Mouse (Mus musculus): ENCODE results near the gene Tubgcp3. TPM values are rescaled to one million over a fixed set of nuclear protein-coding genes. Genes with fewer than 3 reads are reported as not detected.
"Not testable (repeated sequence)": the region's sequence is repeated elsewhere in the genome, so short reads cannot be mapped to it uniquely, and the experiment has no call there.

Tubgcp3 gene
- polyA plus RNA-seq, 1 experiment from 2014 or later = 59.4 TPM

DNA sequence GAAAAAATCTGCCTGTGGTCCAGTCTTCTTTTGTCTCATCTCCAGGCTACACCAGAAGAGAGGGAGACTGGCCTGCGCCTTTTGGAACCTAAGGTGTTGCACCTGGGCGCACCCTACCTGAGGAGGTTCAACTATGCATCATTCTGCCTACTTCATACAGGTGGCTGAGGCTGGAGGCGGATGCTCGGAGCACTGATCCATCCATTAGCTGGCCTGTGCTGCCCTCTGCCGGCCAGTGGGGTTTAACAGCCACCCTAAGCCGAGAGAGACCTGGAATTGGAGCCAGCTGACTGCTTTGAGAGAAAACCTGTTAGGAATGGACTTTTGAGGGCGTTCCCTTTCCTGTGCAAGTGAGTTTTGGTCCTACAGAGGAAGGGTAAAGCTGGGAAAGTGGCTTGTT lies 5.5 kb upstream of the Tubgcp3 start:
- Histone ChIP-seq H3K9ac (ENCODE audit: low read length) (no peak overlapping the region), H3K4me2 (ENCODE audit: low read depth) (no peak overlapping the region), H3K4me1 (ENCODE audit: control insufficient read depth, insufficient read depth, low read length) (peaks cover 5% of the 10 kb centered on the region; the same call in 1 of the 2 replicates), H3K36me3 (ENCODE audit: control insufficient read depth, insufficient read depth, low read length) (no peaks in the 10 kb centered on the region), H3K9me3 (ENCODE audit: control insufficient read depth, low read length) (no peaks in the 10 kb centered on the region), H3K27ac (ENCODE audit: low read depth, low read length) (no peak overlapping the region), H3K27me3 (ENCODE audit: control insufficient read depth, insufficient read depth, low read length) (no peaks in the 10 kb centered on the region), H3K4me3 (ENCODE audit: low read depth, low read length) (no peak overlapping the region)
- DNase-seq (ENCODE audit: low spot score) (peak; percentile 85), ATAC-seq (ENCODE audit: insufficient read depth, low FRiP score, low TSS enrichment) (no peak)
- 7% methylated on average over 7 of the region's 7 CpGs for WGBS

DNA sequence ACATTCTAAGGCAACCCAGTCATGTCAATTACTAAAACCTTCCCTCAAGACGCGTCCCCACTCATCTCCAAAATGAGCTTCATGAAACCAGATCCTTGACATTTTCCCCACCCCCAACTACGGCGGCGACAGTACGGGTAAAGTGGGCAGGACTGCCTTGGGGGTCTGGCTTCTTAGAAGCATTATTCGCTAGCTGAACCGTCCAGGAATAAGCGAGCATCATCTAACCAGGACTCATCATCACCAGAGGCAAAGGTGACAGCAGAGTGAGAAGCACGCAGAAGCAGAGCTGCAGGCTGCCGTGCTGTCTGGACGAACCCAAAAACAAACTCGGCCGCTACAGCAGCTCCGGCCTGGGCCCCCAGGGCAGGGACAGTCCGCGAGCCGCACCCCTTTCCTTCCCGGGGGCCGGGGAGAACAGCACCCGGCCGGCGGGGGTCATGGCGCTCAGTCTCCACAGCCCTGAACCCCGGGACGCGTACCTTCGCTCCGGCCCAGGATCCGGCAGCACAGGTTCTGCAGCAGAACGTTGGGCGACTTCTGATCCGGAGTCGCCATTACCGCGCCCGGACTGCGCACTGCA lies 484 bp downstream of the Tubgcp3 start:
- peak overlapping the region; percentile 92 for H3K9ac ChIP-seq (ENCODE audit: low read length)
- H3K27me3 ChIP-seq (ENCODE audit: control insufficient read depth, insufficient read depth, low read length) = no peaks in the 10 kb centered on the region
- WGBS = under 1% methylated on average over 36 of the region's 38 CpGs
- DNase-seq (ENCODE audit: low spot score) (no peak), ATAC-seq (ENCODE audit: insufficient read depth, low FRiP score, low TSS enrichment) (peak; percentile 39; the same call in 1 of the 2 replicates)
- H3K36me3 ChIP-seq (ENCODE audit: control insufficient read depth, insufficient read depth, low read length) = no peaks in the 10 kb centered on the region
- peak overlapping the region; percentile 93 for H3K4me3 ChIP-seq (ENCODE audit: low read depth, low read length)
- H3K27ac ChIP-seq (ENCODE audit: low read depth, low read length) = no peak overlapping the region
- peaks cover 10% of the 10 kb centered on the region; the same call in 1 of the 2 replicates for H3K4me1 ChIP-seq (ENCODE audit: control insufficient read depth, insufficient read depth, low read length)
- H3K9me3 ChIP-seq (ENCODE audit: control insufficient read depth, low read length) = no peaks in the 10 kb centered on the region
- peak overlapping the region; percentile 85 for H3K4me2 ChIP-seq (ENCODE audit: low read depth)

DNA sequence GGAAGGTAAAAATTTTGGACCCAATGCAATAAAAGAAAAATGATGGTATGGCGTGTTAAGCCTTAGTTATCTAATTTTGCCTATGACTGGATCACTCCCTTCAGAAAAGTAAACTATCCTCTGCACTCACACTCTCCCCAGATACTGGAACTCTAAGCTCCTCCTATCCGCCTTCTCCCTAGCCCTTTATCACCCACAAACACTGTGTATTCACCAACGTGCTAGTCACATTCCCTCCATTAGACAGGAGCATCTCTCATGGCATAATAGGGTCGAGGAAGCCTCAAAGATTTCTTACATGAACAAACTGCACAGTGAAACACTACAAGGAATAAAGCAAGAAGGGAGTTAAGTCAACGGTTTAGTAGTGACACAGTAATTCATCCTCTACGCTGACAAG lies 1.1 kb downstream of the Tubgcp3 start:
- H3K4me3 ChIP-seq (ENCODE audit: low read depth, low read length) = peak overlapping the region; percentile 93
- H3K27ac ChIP-seq (ENCODE audit: low read depth, low read length) = no peak overlapping the region
- 38% methylated on average over 6 of the region's 6 CpGs for WGBS
- H3K36me3 ChIP-seq (ENCODE audit: control insufficient read depth, insufficient read depth, low read length) = no peaks in the 10 kb centered on the region
- H3K9me3 ChIP-seq (ENCODE audit: control insufficient read depth, low read length) = no peaks in the 10 kb centered on the region
- DNase-seq (ENCODE audit: low spot score) (no peak), ATAC-seq (ENCODE audit: insufficient read depth, low FRiP score, low TSS enrichment) (no peak)
- no peaks in the 10 kb centered on the region for H3K27me3 ChIP-seq (ENCODE audit: control insufficient read depth, insufficient read depth, low read length)
- H3K9ac ChIP-seq (ENCODE audit: low read length) = peak overlapping the region; percentile 92; the same call in 1 of the 2 replicates
- peaks cover 10% of the 10 kb centered on the region; the same call in 1 of the 2 replicates for H3K4me1 ChIP-seq (ENCODE audit: control insufficient read depth, insufficient read depth, low read length)
- H3K4me2 ChIP-seq (ENCODE audit: low read depth) = peak overlapping the region; percentile 85

DNA sequence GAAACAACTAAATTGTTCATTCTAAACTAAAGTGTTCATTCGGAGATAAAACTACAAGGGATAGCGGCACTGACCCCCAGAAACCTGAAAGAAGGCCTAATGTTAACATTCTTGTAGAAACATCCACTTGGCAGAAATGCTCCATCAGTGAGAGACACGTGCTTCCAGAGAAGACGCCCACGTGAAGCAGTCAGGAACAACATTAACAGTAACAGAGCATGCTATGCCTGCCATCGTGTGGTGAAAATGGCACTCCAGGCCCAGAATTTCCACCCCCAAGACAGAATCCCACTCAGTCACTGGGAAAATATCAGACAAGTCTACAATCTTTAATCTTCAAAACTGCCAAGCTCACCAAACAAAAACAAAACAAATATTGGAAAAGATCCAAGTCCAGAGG lies 3.2 kb downstream of the Tubgcp3 start:
- no peak overlapping the region for H3K9ac ChIP-seq (ENCODE audit: low read length)
- H3K27ac ChIP-seq (ENCODE audit: low read depth, low read length) = no peak overlapping the region
- WGBS = 90% methylated on average over 6 of the region's 6 CpGs
- no peak for ATAC-seq (ENCODE audit: insufficient read depth, low FRiP score, low TSS enrichment)
- H3K36me3 ChIP-seq (ENCODE audit: control insufficient read depth, insufficient read depth, low read length) = no peaks in the 10 kb centered on the region
- peaks cover 10% of the 10 kb centered on the region; the same call in 1 of the 2 replicates for H3K4me1 ChIP-seq (ENCODE audit: control insufficient read depth, insufficient read depth, low read length)
- no peak for DNase-seq (ENCODE audit: low spot score)
- H3K4me2 ChIP-seq (ENCODE audit: low read depth) = no peak overlapping the region
- no peaks in the 10 kb centered on the region for H3K27me3 ChIP-seq (ENCODE audit: control insufficient read depth, insufficient read depth, low read length)
- no peak overlapping the region for H3K4me3 ChIP-seq (ENCODE audit: low read depth, low read length)
- H3K9me3 ChIP-seq (ENCODE audit: control insufficient read depth, low read length) = no peaks in the 10 kb centered on the region

DNA sequence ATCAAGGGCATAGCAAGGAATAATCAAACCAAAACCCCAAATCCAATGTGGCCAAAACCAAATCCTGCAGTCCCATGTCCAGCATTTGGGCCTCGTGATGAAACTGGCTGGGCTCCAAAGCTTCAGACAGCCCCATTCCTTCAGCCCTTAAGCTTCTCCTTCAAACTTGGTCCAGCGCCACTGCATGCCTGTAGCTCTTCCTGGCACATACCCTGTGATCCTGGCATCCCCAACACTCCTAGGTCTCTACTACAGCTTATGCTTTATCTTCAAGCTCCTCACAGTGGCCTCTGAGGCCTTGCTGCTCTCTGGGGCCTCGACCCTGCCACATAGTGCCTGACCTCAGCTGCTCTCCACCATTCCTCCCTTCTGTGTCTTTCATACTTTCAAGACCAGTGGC lies 5.5 kb downstream of the Tubgcp3 start:
- H3K36me3 ChIP-seq (ENCODE audit: control insufficient read depth, insufficient read depth, low read length); H3K4me3 ChIP-seq (ENCODE audit: low read depth, low read length); H3K4me2 ChIP-seq (ENCODE audit: low read depth); H3K27ac ChIP-seq (ENCODE audit: low read depth, low read length); H3K27me3 ChIP-seq (ENCODE audit: control insufficient read depth, insufficient read depth, low read length); H3K9me3 ChIP-seq (ENCODE audit: control insufficient read depth, low read length); H3K4me1 ChIP-seq (ENCODE audit: control insufficient read depth, insufficient read depth, low read length); ATAC-seq (ENCODE audit: insufficient read depth, low FRiP score, low TSS enrichment); H3K9ac ChIP-seq (ENCODE audit: low read length); DNase-seq (ENCODE audit: low spot score): not testable (repeated sequence)
- WGBS = 83% methylated on average over 3 of the region's 3 CpGs

DNA sequence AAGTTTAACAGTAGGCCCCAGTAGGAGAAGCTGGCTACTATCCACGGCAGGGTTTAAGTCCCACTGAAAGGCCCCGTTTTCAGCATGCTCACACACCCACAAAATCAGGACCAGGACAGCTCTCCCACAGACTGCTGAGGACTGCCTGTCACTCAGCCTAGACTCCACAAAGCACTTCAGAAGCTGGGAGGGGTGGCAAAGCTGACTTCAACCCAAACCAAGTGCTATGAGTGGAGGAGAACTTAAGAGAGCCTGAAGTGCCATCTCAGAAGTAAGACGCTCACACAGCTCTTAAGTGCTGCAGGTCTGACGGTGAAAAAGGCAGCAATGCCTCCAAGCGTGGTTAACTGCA lies 9.0 kb downstream of the Tubgcp3 start:
- H3K27ac ChIP-seq (ENCODE audit: low read depth, low read length) = no peak overlapping the region
- H3K4me1 ChIP-seq (ENCODE audit: control insufficient read depth, insufficient read depth, low read length) = no peaks in the 10 kb centered on the region
- no peak overlapping the region for H3K4me3 ChIP-seq (ENCODE audit: low read depth, low read length)
- H3K9me3 ChIP-seq (ENCODE audit: control insufficient read depth, low read length) = no peaks in the 10 kb centered on the region
- no peak for ATAC-seq (ENCODE audit: insufficient read depth, low FRiP score, low TSS enrichment)
- H3K4me2 ChIP-seq (ENCODE audit: low read depth) = no peak overlapping the region
- H3K36me3 ChIP-seq (ENCODE audit: control insufficient read depth, insufficient read depth, low read length) = no peaks in the 10 kb centered on the region
- 89% methylated on average over 5 of the region's 5 CpGs for WGBS
- no peaks in the 10 kb centered on the region for H3K27me3 ChIP-seq (ENCODE audit: control insufficient read depth, insufficient read depth, low read length)
- no peak for DNase-seq (ENCODE audit: low spot score)
- no peak overlapping the region for H3K9ac ChIP-seq (ENCODE audit: low read length)

DNA sequence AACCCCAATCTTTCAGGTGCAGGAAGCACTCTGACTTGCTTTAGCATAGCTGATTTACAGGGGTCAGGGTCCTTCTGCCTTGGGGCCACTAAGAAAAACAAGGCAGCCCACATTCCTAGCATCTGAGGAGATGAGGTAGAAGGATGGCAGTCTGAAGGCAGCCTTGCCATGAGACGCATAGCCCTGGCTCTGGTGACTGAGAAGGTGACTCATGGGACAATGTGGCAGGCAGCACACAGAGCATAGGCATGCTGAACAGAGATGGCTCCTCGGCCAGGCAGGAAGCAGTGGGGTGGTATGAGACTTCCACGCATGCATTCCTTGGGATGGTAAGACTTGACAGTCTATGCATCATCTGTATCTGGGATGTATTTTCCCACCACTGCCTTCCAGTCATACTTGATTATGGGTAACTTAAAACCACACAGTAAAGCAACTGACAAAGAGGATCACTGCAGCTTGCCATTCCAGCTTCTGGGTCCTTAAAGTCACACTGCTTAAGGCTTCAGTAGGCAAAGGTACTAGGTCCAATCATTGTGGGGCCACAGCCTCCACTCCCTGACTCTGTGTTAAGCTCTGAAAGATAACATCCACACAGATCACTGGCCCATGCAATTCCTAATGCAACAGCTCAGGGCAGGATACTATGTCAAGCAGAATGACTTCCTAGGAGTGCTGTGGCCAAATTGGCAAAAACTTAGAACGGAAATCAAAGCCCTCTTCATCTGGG lies 9.5 kb downstream of the Tubgcp3 start:
- H3K9ac ChIP-seq (ENCODE audit: low read length) = no peak overlapping the region
- WGBS = 88% methylated on average over 4 of the region's 4 CpGs
- no peaks in the 10 kb centered on the region for H3K9me3 ChIP-seq (ENCODE audit: control insufficient read depth, low read length)
- H3K27me3 ChIP-seq (ENCODE audit: control insufficient read depth, insufficient read depth, low read length) = no peaks in the 10 kb centered on the region
- DNase-seq (ENCODE audit: low spot score) = no peak
- no peak overlapping the region for H3K4me3 ChIP-seq (ENCODE audit: low read depth, low read length)
- H3K4me2 ChIP-seq (ENCODE audit: low read depth) = no peak overlapping the region
- no peak overlapping the region for H3K27ac ChIP-seq (ENCODE audit: low read depth, low read length)
- H3K4me1 ChIP-seq (ENCODE audit: control insufficient read depth, insufficient read depth, low read length) = no peaks in the 10 kb centered on the region
- ATAC-seq (ENCODE audit: insufficient read depth, low FRiP score, low TSS enrichment) = no peak
- H3K36me3 ChIP-seq (ENCODE audit: control insufficient read depth, insufficient read depth, low read length) = no peaks in the 10 kb centered on the region; the same call in 1 of the 2 replicates

DNA sequence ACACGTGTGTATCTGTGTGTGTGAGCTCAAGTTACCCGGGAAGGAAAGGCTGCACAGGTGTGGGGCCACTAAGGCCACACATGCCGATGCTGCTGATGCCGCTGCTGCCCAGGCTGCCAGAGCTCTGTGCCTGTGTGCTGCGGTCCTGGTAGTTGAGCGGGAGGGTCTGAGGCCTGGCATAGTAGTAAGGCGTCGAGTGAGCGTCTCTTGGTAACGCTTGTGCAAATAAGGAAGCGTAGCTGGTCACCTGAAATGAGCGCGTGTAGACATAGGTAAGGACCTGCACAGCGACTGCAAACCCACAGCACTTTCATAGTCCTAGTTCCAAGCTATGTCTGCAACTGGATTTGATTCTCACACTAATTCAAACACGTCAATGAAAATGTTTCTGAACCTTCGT lies 14.6 kb downstream of the Tubgcp3 start:
- DNase-seq (ENCODE audit: low spot score) = no peak
- ATAC-seq (ENCODE audit: insufficient read depth, low FRiP score, low TSS enrichment) = no peak
- Histone ChIP-seq H3K4me3 (ENCODE audit: low read depth, low read length) (no peak overlapping the region), H3K27ac (ENCODE audit: low read depth, low read length) (no peak overlapping the region), H3K9ac (ENCODE audit: low read length) (no peak overlapping the region), H3K36me3 (ENCODE audit: control insufficient read depth, insufficient read depth, low read length) (peaks cover 7% of the 10 kb centered on the region), H3K27me3 (ENCODE audit: control insufficient read depth, insufficient read depth, low read length) (no peaks in the 10 kb centered on the region), H3K9me3 (ENCODE audit: control insufficient read depth, low read length) (no peaks in the 10 kb centered on the region), H3K4me1 (ENCODE audit: control insufficient read depth, insufficient read depth, low read length) (no peaks in the 10 kb centered on the region), H3K4me2 (ENCODE audit: low read depth) (no peak overlapping the region)
- 98% methylated on average over 16 of the region's 16 CpGs for WGBS

DNA sequence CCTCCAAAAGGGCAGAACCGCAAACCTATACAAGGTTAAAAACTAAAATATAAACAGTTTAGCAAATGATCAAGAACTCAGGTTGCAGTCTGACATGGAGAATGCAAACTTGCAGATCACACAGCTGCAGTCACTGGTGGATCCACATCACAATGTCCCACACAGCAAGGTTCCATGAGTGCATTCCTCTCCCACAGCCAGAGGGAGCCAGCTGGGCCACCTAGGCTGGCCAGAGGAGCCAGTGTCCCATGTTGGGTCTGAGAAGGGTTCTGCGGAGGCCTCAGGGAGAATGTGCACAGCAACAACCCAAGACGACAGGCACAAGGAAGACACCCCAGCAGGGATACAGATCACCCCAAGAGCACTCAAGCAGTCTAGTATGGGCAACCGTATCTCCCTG lies 20.8 kb downstream of the Tubgcp3 start:
- H3K36me3 ChIP-seq (ENCODE audit: control insufficient read depth, insufficient read depth, low read length) = peaks cover 7% of the 10 kb centered on the region
- no peak overlapping the region for H3K9ac ChIP-seq (ENCODE audit: low read length)
- WGBS = 72% methylated on average over 4 of the region's 4 CpGs
- DNase-seq (ENCODE audit: low spot score) (no peak), ATAC-seq (ENCODE audit: insufficient read depth, low FRiP score, low TSS enrichment) (no peak)
- H3K4me1 ChIP-seq (ENCODE audit: control insufficient read depth, insufficient read depth, low read length) = peaks cover 3% of the 10 kb centered on the region; the same call in 1 of the 2 replicates
- H3K4me2 ChIP-seq (ENCODE audit: low read depth) = no peak overlapping the region
- no peaks in the 10 kb centered on the region for H3K9me3 ChIP-seq (ENCODE audit: control insufficient read depth, low read length)
- H3K27me3 ChIP-seq (ENCODE audit: control insufficient read depth, insufficient read depth, low read length) = no peaks in the 10 kb centered on the region
- no peak overlapping the region for H3K4me3 ChIP-seq (ENCODE audit: low read depth, low read length)
- no peak overlapping the region for H3K27ac ChIP-seq (ENCODE audit: low read depth, low read length)

Measured in neural tube, embryonic 11.5 days (tissue).